Mouse (Mus musculus) kidney, adult 2 months (tissue): ENCODE data around the gene Gm436. TPM values are rescaled to one million over a fixed set of nuclear protein-coding genes. Genes with fewer than 3 reads are reported as not detected.

Experiments used
- DNase-seq: peaks from one replicate; pipeline ENCODE4 v3.0.0; 2021
- H3K27ac ChIP-seq: fragments of 200-500 bp; 2 replicates; pipeline ENCODE4 v1.5.1; 2012; ENCODE audit warnings: low read depth, low read length, control low read depth, inconsistent platforms; ENCODE audit not compliant: insufficient read depth
- H3K27me3 ChIP-seq: fragments of 200-500 bp; replicated peaks from 2 replicates; pipeline ENCODE4 v1.6.1; 2012; ENCODE audit warnings: mild to moderate bottlenecking, moderate library complexity, low read length, inconsistent platforms; ENCODE audit not compliant: control insufficient read depth, insufficient read depth
- H3K36me3 ChIP-seq: fragments of 200-500 bp; 2 replicates; pipeline ENCODE4 v1.6.1; 2012; ENCODE audit warnings: mild to moderate bottlenecking, moderate library complexity, low read length, inconsistent platforms; ENCODE audit not compliant: control insufficient read depth, insufficient read depth
- H3K4me1 ChIP-seq: fragments of 200-500 bp; 2 replicates; pipeline ENCODE4 v1.6.1; 2011; ENCODE audit warnings: low read length; ENCODE audit not compliant: control insufficient read depth, insufficient read depth
- H3K4me3 ChIP-seq: fragments of 200-500 bp; 2 replicates; pipeline ENCODE4 v1.5.1; 2011; ENCODE audit warnings: mild to moderate bottlenecking, low read depth, low read length, control low read depth; ENCODE audit not compliant: insufficient read depth
- CTCF ChIP-seq: fragments of 200-500 bp; conservative IDR thresholded peaks from 2 replicates; pipeline ENCODE4 v1.5.1; 2011; ENCODE audit warnings: low read depth, mild to moderate bottlenecking, control low read depth, low read length, moderate library complexity, mixed read lengths; ENCODE audit not compliant: insufficient read depth, insufficient read length
- POLR2A ChIP-seq: fragments of 200-500 bp; IDR thresholded peaks from one replicate; pipeline ENCODE4 v1.6.1; 2011; ENCODE audit warnings: low read depth, low read length, control low read depth
- WGBS: fragments of 180-500 bp; shearing (Covaris S2); methylation state at CpG from one replicate; pipeline ENCODE4 v1.1.7; 2018; 5-methylcytosine and 5-hydroxymethylcytosine counted together
- polyA plus RNA-seq: library from polyadenylated mRNA; depleted of rRNA; stranded (reverse); fragments of >200 nt; gene quantifications from 2 replicates; pipeline ENCODE4 v1.2.3, GENCODE M21; 2012; rRNA removed

The Gm436 gene
- not detected in 2 replicates for polyA plus RNA-seq

GRCm38 (mm10) chr4:144686268-144686667, at the start of gene Gm436:
TSS of gene Gm436 (minus strand) at chr4:144686368.
- Histone ChIP-seq H3K4me1 (no peaks in the 10 kb centered on the region), H3K27ac (no peak within 1 kb of the TSS), H3K36me3 (no peaks in the 10 kb centered on the region), H3K4me3 (no peak within 1 kb of the TSS), H3K27me3 (no peaks in the 10 kb centered on the region)
- WGBS: 48% methylated on average over 2 of the region's 2 CpGs
- DNase-seq: no peak
- TF ChIP-seq CTCF (no peak), POLR2A (no peak)

GRCm38 (mm10) chr4:144721304-144721703, 35.1 kb upstream of the Gm436 start, which contains the start of gene Gm13178:
TSS of gene Gm13178 (minus strand) at chr4:144721404.
- TF ChIP-seq CTCF (no peak), POLR2A (no peak)
- no peak within 1 kb of the TSS for H3K4me3 ChIP-seq
- H3K36me3 ChIP-seq: no peaks in the 10 kb centered on the region
- no peak within 1 kb of the TSS for H3K27ac ChIP-seq
- 76% methylated on average over 1 of the region's 1 CpGs for WGBS
- no peaks in the 10 kb centered on the region for H3K4me1 ChIP-seq
- DNase-seq: no peak
- H3K27me3 ChIP-seq: no peaks in the 10 kb centered on the region

GRCm38 (mm10) chr4:144719691-144720090, 33.5 kb upstream of the Gm436 start:
- Histone ChIP-seq H3K36me3 (no peaks in the 10 kb centered on the region), H3K27me3 (no peaks in the 10 kb centered on the region), H3K4me1 (no peaks in the 10 kb centered on the region), H3K27ac (no peak overlapping the region), H3K4me3 (no peak overlapping the region)
- DNase-seq: no peak
- WGBS: 83% methylated on average over 1 of the region's 1 CpGs
- TF ChIP-seq POLR2A (no peak), CTCF (no peak)

GRCm38 (mm10) chr4:144718288-144718687, 32.1 kb upstream of the Gm436 start:
- no peak for TF ChIP-seq CTCF
- TF ChIP-seq POLR2A: no peak
- 75% methylated on average over 1 of the region's 1 CpGs for WGBS
- Histone ChIP-seq H3K27me3 (no peaks in the 10 kb centered on the region), H3K36me3 (no peaks in the 10 kb centered on the region), H3K4me1 (no peaks in the 10 kb centered on the region), H3K27ac (no peak overlapping the region), H3K4me3 (no peak overlapping the region)
- DNase-seq: no peak

- no peak for TF ChIP-seq POLR2A
- TF ChIP-seq CTCF: no peak
- no peaks in the 10 kb centered on the region for H3K27me3 ChIP-seq
- no peak for DNase-seq
- no peak overlapping the region for H3K27ac ChIP-seq
- no peaks in the 10 kb centered on the region for H3K4me1 ChIP-seq
- no peaks in the 10 kb centered on the region for H3K36me3 ChIP-seq
- H3K4me3 ChIP-seq: no peak overlapping the region
These were observed 47.9 kb downstream of the Gm436 start for GRCm38 (mm10) chr4:144638263-144638662.

Other genes with a start within 250 kb of the Gm436 start
- gene 1700012P22Rik, start 247.6 kb downstream of the Gm436 start, polyA plus RNA-seq: not detected in 2 replicates
- gene Gm9944, start 233.1 kb downstream of the Gm436 start, polyA plus RNA-seq: not detected in 2 replicates
- not detected in 2 replicates for gene Aadacl3, start 222.6 kb downstream of the Gm436 start, polyA plus RNA-seq
- not detected in 2 replicates for gene 9430007A20Rik, start 166.5 kb downstream of the Gm436 start, polyA plus RNA-seq
- not detected in 2 replicates for gene Gm13124, start 121.2 kb downstream of the Gm436 start, polyA plus RNA-seq
- not detected in 2 replicates for gene Aadacl4, start 72.7 kb downstream of the Gm436 start, polyA plus RNA-seq
- not detected in 2 replicates for gene Gm13178, start 35.0 kb upstream of the Gm436 start, polyA plus RNA-seq
- gene Gm438, start 100.2 kb upstream of the Gm436 start, polyA plus RNA-seq: not detected in 2 replicates
- gene Dhrs3, start 206.5 kb upstream of the Gm436 start, polyA plus RNA-seq: 322 and 340 TPM in 2 replicates